Mouse (Mus musculus) MEL (cell line): ENCODE data around the gene Tatdn2.

Experiments used
- CHD1 ChIP-seq: IDR thresholded peaks from 2 replicates; pipeline ENCODE4 v1.6.1; 2012; ENCODE audit warnings: low read depth, mild to moderate bottlenecking, inconsistent platforms, low read length, improper control_type of control experiment
- KAT2A ChIP-seq: conservative IDR thresholded peaks from 2 replicates; pipeline ENCODE4 v1.6.1; 2012; ENCODE audit warnings: low read depth, low read length, improper control_type of control experiment, inconsistent platforms
- NELFE ChIP-seq: IDR thresholded peaks from 2 replicates; pipeline ENCODE4 v1.6.1; 2011; ENCODE audit warnings: low read depth, low read length, improper control_type of control experiment
- RAD21 ChIP-seq: IDR thresholded peaks from 2 replicates; pipeline ENCODE4 v1.6.1; 2011; ENCODE audit warnings: mild to moderate bottlenecking, low read depth, low read length, improper control_type of control experiment

DNA sequence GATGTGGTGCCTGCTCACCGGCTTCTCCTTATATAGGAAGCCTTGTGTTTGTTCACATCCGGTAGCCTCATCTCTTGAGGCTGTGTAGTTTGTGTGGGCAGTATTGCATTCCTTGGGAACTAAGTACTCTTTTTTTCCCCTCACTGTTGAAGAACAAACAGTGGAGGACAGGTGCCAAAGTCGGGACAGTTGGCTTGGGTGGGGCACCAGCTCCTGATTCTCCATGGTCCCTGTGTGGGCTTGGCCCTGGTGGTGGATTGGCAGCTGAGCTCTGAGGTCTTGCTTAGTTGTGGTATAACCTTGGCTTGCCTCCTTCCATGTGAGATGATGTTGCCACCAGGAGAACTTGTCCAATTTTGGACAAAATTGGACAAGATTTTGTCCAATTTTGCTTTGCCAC lies 23.0 kb downstream of the Tatdn2 start, which contains the start of gene Ghrl:
- no peak for TF ChIP-seq CHD1
- TF ChIP-seq KAT2A = no peak
- no peak for TF ChIP-seq NELFE
- no peak for TF ChIP-seq RAD21
